Mouse (Mus musculus) large intestine, adult 2 months (tissue): ENCODE data around the gene Gga2. TPM values are rescaled to one million over a fixed set of nuclear protein-coding genes. Genes with fewer than 3 reads are reported as not detected.

ENCODE experiments used
- DNase-seq: peaks from one replicate; pipeline ENCODE4 v3.0.0-alpha.2; 2012; ENCODE audit warnings: low read depth, low spot score
- WGBS: fragments of 180-500 bp; shearing (Covaris S2); methylation state at CpG from one replicate; pipeline ENCODE4 v1.1.7; 2018; 5-methylcytosine and 5-hydroxymethylcytosine counted together
- polyA plus RNA-seq: library from polyadenylated mRNA; depleted of rRNA; stranded (reverse); fragments of >200 nt; gene quantifications from 2 replicates; pipeline ENCODE4 v1.2.3, GENCODE M21; 2012; rRNA removed

The Gga2 gene
- 11.4 and 13.0 TPM in 2 replicates for polyA plus RNA-seq

DNA sequence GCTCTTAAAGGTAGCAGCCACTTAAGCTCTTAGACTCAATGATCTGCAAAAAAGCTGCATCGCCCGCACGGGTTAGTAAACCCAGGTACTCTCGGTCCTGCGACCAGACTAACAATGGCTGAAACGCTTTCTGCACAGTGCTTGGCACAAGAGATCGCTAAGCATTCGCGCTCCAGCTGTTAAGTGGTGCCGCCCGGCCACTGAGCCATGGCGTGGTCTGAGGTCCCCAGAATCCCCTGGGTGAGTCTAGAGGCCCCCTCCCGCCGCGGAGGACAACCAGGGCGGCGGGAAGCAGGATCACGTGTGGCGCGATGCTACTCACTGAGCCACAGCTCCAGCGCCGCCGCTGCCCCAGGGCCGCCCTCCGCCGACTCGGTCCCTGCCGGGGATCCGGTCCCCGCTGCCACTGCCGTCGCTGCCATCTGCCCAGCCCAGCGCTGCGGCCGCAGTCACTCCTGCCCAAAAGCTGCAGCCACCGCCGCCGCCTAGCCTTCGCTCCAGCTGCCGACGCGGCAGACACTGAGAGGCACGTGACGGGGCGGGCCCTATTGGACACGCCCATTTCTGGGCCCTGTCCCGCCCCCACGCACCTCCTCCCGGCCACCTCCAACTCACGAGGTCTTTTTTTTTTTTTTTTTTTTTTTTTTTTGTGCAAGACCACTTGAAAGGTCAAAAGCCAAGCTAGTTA lies at the start of gene Gga2:
Gene Gga2 (minus strand): TSS at position 556 of the 688 bp plus-strand sequence.
- DNase-seq = peak; percentile 32
- under 1% methylated on average over 50 of the region's 50 CpGs for WGBS

DNA sequence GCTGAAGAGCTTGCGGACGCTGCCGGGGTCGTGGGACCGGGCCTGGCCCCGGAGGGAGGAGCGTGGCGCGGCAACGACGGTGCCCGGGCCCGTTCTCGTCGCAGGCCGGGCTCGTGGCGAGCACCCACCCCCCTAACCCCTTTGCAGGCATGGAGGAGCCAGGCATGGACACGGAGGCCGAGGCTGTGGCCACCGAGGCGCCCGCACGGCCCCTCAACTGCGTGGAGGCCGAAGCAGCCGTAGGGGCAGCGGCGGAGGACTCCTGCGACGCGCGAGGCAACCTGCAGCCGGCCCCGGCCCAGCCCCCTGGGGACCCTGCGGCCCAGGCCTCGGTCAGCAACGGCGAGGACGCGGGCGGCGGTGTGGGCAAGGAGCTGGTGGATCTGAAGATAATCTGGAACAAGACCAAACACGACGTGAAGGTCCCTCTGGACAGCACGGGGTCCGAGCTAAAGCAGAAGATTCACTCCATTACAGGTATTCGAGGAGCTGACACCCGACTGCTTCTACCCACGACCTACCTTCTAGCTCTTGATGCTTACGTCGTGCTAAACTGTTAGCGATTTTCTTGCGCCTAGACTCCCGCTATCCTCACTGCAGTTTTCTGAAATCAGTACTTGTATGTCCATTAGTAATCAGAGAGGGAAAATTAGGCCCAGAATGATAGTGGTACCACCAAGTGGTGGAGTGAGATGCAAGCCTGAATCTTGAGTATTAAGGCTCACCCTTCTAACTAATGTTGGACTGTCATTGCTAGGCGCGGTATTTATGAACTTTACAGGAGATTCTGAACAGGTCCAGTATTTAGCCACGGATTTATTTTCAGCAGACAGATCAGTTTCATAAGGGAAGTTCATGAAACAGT lies 46.7 kb upstream of the Gga2 start:
- DNase-seq = no peak
- under 1% methylated on average over 58 of the region's 58 CpGs for whole genome bisulfite sequencing

DNA sequence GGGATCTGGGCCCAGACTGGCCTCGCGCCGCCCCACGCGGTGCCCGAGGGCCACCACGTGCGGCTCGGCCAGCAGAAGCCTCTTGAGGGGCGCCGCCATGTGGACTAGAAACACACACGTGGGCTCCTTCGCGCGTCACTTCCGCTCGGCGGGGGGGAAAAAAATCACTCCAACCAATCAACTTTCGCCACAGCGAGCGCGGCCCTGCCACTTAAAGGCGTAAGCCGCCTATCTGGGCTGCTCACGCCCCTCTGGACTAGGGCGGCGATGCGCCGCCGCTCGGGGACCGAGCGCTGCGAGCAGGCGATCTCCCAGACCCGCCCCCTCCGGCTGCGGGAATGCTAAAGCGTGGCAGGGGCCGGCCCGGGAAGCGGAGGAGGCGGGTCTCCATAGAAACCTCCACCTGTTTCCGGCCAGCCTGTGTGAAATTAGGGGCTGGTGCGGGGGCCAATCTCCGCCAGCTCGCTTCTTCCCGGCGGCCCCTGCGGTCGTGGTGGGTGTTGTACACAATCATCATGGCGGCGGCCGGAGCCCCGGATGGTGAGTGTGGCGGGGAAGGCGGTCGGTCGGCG lies 46.0 kb upstream of the Gga2 start, which contains the start of the genes Ubfd1 and Ears2:
Gene Ubfd1 (plus strand): TSS at position 231 of the 572 bp plus-strand sequence.
Gene Ears2 (minus strand): TSS at position 319 of the 572 bp plus-strand sequence.
- DNase-seq = peak; percentile 79
- under 1% methylated on average over 60 of the region's 60 CpGs for WGBS

DNA sequence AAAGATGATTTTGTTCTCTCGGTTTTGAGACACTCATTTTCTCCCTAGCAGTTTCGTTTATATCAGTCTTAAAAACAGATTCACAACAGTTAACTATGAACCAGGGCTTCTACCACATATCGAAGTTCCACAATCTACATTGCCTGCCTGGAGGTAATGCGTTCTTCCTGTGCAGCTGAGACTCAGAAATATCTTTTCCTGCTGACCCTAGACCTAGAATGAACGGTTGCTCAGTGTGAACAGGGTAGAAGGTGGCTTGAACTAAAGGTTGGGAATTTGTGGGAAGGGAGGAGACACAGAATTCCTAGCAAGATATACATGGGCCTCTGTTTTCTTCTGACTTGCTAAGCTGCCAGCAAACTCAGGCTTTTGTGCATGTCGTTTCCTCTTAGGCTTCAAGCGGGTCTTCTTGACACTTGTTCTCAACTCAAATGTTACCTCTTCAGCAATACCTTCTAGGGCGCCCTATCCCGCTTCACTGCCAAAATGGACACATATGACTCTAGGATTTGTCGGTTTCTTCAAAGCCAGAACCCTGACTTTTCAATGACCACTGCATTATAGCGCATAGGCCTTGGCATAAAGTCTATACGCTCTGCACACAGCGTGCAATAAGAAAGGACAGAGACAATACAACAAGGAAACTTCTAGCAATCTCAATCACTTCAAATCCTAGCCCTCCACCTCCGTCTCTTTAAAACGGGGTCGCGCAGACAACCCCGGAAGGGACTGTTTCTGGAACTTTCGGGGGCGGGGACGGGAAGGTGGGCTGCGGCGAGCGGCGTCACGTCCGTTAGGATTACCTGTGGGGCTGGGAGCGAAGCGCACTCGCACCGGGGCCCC lies 45.3 kb upstream of the Gga2 start:
- DNase-seq = no peak
- WGBS = 4% methylated on average over 31 of the region's 31 CpGs

DNA sequence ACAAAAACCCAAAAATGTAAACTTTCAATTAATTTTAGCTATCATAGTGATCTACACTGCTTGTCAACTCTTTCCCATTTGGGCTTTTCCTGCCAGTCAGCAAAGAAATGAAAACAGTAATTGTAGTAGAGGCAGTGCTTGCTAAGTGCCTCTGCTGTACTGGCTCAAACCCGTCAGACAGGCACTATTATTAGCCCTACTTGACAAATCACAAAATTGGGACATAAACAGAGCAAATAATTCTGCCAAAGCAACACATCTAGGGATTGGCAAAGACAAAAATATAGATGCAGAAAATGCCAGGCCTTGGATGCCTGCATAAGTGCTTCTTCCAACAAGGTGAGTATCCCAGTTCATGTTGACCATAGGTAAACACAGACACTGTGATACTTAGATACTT lies 44.6 kb upstream of the Gga2 start:
- DNase-seq = no peak
- WGBS = 40% methylated on average over 1 of the region's 1 CpGs

DNA sequence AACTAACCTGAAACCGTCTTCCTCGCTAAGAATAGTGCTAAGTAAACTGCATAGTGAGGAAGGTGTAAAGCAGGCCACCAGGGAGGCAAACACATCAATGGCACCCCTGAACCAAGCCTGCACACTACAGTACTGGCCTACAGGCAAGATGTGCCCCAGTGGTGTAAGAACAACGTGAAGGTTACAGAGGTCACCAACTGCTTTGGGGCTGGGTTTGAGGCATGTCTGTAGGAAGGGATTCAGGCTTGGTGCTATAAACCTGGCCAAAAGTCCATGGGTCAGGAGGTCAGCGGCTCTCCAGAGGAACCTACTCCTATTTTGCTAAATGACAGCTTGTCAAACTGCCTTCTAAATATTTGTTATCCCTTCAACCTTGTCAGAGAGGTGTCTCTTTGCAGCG lies 35.6 kb upstream of the Gga2 start:
- DNase-seq = no peak
- WGBS = 65% methylated on average over 5 of the region's 5 CpGs

DNA sequence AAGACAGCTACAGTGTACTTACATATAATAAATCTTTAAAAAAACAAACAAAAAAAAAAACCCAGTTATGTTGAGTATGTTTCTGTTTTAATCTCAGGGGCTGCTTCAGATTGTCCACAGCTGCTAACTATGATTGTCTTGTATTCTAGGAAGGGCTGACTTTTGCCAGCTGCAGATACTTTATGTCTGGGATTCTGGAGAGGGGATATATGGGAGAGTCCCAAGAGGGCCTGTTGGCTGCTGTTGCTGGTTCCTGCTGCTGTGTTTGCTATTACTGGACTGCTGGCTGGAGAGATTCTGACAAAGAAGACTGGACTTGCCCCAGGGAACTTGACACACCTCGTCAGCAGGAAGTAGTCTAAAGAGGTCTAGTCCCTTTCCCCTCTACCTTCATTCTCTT lies 29.8 kb upstream of the Gga2 start:
- no peak for DNase-seq
- 61% methylated on average over 1 of the region's 1 CpGs for WGBS

DNA sequence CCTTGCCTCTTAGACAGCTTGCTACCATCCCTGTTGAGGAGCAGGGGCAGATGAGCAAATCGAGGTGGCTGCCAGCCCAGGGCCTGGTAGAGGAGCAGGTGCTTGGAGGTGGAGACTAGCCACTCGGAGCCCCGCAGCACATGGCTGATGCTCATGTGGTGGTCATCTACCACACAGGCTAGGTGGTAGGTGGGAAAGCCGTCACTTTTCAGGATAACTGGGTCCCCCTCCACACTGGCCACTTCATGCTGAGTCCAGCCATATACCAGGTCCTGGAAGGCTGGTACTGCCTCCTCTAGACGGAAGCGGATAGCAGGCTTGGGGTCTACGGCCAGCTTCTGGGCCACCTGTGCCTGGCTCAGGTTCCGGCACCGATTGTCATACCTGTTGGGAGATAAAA lies 27.2 kb upstream of the Gga2 start:
- DNase-seq = no peak
- WGBS = 95% methylated on average over 9 of the region's 9 CpGs

DNA sequence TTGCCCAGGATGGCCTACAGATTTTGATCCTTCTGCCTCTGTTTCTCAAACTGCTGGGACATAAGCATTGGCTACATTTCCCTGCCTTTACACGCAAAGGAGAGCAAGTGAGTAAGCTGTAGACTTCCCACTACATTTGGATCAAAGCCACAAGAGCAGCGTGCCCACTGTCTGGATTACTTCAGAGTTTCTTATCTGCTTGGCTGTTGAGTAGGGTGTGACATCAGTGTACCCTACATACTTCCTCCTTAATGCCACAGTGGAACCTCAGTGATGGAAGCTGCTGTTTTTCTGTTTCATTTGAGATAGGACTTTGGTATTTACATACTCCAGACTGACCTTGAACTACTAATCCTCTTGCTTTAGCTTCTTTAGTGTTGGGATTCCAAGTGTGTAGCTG lies 25.8 kb upstream of the Gga2 start:
- 30% methylated on average over 2 of the region's 2 CpGs for WGBS
- no peak for DNase-seq

DNA sequence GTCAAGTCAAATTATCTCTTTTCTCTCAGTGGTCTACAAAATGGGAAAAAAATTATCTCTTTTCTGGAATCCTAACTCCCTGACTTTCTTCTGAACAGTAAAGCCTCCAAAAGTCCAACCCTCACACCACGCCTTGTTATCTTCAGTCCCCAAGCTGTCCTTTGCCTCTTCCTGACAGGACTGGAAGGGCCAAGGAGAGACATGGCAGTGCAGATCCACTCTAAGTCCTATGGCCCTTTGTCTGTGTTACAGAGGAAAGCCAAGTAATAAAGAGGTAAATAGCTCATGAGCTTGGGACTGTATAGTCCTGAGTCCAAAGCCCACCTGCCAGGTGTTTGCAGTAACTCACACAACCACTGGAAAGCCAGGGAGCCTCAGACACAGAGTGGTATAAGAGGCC lies 24.7 kb upstream of the Gga2 start:
- WGBS = 86% methylated on average over 1 of the region's 1 CpGs
- DNase-seq = no peak

DNA sequence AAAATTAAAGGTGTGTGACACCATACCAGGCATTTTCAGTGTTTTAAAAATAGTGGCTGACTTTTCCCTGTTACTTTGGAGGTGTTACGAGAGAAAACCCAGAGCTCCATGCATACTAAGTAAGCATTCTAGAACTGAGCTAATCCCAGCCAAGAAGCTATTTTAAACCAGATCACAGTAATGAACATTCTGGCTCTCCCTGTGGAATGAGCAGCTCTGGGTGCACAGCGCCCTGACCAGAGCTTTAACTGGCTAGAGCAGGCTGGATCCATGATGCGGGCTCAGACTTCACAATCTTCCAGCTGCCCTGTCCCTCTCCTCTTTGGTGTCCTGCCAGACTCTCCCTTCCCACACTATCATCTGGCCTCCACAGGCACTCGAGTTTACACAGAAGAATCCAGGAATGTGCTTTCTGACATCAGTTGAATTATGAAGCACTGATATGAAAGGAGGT lies 24.2 kb upstream of the Gga2 start:
- DNase-seq = no peak
- 74% methylated on average over 4 of the region's 4 CpGs for WGBS

DNA sequence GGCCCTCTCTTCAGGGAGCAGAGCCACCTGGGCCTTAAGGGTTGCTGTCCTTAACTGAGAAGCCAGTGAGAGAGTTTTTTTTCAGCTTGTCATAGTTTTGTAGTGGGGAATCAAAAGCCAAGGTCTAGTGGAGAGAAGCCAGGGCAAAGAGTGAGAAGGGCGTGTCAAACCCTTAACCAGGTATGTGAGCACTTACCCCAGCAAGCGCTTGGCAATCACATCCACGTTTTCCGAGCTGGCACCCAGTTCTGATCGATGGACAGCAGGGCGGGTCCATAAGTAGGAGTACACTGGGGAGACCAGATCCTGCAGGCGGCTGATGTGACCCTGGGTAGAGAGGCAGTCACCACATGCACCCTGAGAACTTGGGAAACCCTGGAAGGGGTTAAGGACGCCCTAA lies 23.1 kb upstream of the Gga2 start:
- 52% methylated on average over 8 of the region's 8 CpGs for WGBS
- DNase-seq = no peak

DNA sequence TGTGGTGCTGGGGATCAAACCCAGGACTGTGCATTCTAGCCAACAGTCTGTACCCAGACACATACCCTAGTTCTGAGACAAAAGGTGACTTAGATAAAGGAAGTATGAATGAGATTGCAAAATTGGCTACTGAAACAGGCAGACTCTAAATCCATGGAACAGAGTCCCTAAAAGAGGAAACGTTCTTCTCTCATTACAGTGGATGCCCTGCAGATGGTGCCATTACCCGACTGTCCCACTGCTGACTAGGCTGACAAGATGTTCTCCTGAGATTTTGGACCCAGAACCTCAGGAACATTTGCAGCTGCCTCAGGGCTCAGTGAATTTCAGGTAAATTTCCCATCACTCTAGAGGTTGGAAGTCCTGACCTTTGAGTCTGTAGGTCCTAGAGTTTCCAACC lies 13.3 kb upstream of the Gga2 start:
- DNase-seq = no peak
- 20% methylated on average over 2 of the region's 2 CpGs for WGBS

DNA sequence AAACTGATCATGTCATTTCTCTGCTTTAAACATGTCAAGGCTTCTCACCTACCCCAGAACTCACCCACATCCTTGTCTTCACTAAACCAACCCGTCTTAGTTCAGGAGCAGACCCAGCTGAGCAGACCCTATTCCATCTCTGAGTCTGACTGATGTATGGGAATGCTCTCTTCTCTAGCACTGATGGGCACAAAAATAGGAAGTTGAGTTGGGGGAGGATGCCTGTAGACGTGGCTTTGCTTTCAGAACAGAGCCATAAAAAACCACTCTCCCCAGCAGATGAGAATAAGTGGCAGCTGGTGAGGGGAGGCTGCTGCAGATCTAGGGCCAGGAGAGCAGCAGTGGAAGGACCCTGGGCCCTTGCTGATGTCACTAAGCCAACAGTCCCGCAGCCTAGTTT lies 12.3 kb upstream of the Gga2 start:
- WGBS = 55% methylated on average over 3 of the region's 3 CpGs
- DNase-seq = no peak

DNA sequence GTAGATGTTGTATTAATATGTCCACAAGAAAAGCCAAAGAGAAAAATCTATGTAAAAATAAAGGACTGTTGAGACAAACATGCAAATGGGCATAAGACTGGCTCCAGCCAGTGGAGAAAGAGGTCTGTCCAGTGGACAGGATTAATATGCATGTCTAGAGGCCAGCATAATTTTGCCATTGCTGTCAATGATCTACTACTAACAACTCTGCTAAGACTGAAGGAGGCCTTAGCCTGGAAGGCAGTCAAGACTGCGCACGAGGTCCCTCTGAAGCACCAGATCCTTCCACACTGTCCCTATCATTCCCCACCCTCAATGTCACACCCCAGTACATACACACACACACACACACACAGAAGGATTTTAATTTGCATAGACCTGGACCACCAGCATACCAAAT lies 1.1 kb upstream of the Gga2 start:
- DNase-seq = no peak
- 88% methylated on average over 2 of the region's 2 CpGs for WGBS

DNA sequence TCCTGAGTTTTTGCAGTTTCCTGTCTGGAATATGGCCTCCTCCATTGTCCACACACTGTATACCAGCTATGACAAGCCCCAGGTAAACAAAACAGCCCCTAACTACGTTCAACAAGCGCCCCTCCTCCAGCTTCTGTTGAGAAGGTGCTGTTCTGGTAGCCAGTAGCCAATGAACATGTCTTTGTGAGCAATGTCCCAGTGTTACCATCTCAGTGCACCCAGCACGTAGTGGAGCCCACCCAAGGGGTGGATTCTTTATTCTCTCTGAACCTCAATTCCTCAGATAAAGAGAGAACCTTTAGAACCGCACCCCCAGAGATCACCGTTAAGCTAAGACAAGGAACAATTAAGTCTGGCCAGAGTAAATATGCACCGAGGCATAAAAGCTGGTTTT lies 752 bp downstream of the Gga2 start:
- DNase-seq = no peak
- WGBS = 7% methylated on average over 6 of the region's 6 CpGs

DNA sequence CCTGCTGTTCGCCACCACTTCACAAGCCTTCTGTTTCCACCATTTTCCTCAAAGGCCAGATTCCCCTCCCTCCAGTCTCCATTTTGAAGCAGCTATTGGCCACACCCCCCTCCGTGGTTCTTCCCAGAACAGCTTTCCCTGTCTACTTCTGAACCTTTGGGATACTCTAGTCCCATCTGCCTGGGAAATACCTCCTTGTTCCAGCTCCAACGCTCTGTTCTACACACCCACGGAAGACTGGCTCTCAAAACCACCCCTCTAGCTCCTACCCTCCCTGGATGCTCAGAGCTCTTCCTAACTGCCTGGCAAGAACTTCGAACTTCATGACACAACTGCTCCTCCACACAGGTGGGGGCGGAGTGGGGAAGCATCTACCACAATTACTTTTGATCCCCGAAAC lies 2.0 kb downstream of the Gga2 start:
- 92% methylated on average over 7 of the region's 7 CpGs for WGBS
- no peak for DNase-seq

DNA sequence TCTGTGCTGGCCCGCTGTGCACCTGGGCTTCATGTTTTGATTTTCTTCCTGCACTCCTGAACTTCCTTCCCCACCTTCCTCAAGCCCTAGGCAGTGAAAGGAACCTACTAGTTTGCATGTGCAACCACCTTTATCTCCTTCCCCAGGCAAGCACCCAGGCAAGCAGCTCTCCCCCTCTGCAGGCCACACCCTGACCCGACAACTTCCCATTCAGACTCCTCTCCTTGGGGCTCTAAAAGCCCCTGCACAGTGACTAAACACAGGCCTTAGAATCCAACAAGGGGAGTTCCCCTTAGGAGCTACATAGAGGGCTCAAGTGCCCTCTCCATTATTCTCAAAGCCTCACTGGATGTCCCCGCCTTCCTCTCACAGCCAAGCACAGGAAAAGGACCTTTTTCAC lies 2.8 kb downstream of the Gga2 start:
- DNase-seq = no peak
- 53% methylated on average over 3 of the region's 3 CpGs for WGBS

DNA sequence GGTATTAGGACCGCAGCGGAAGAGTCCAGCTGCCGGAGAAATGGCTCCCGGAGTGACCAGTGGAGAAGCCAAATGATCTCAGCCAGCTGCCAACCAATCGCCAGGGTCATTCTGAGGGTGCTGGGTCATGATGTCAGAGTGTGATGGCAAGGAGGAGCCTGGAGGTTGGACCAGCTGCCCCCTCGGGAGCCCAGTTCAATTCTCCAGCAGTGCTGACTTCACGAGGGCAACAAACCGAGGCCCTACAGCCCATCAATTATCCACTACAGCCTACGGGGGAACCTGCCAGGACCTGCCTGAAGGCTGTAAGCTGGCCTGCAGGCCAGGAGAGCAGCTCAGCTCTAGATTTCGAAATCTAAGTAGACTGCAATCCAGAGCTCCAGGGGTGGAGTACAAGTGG lies 5.3 kb downstream of the Gga2 start:
- no peak for DNase-seq

DNA sequence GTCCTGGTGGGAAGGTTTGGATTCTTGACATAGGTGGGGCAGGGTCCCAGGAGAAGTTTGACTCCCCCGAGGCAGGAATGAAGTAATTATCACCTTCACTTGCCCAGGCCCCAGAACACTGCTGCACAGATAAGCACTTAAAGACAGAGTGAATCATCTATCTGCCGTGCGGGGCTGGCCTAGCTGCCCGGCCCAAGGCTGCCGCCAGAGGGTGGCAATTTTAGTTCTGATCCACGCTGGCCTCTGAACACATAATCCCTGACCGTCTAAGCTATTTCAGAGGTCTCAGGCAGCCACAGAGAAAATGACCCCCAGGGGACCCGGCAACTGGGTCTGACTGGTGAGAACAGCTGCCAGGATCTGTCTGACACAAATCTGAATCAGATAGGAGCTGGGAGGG lies 5.9 kb downstream of the Gga2 start:
- WGBS = 56% methylated on average over 8 of the region's 8 CpGs
- no peak for DNase-seq

More for the DNA sequence above, 5.3 kb downstream of the Gga2 start:
- 70% methylated on average over 10 of the region's 10 CpGs for WGBS
